9 mouse cellular contexts compared by ENCODE assay signal in the genomic region with DNA sequence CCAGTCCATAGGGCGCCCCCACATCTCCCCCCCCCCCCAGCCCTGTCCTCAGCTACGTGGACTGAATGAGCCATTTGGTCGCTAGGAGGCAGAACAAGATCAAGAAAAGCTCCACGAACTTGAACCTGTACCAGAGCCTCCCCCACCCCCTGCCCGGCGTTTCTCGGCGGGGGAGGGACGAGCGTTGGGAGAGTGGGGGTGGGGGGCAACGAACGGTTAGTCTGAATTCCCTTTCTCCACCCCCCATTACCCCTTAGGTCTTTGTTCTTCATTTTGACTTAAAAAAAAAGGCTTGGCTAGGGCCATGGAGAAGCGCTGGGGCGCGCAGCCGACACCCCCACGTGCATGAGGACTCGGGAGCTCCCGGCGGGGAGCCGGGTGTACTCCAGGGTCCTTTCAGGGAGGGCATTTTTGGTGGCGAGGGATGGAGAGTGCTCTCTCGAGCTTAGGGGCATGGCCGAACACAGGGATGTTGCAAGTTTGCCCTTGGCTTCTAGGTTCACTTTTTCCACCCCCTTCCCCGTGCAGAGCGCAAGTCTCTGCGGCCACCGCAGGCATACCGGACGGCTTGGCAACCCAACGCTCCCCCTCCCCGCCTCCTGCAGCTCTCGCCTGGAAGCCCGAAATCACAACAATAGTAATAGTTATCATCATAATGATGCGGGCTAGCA. TPM values are rescaled to one million over a fixed set of nuclear protein-coding genes. Genes with fewer than 3 reads are reported as not detected.
DNase-seq lines count a peak whose midpoint lies in the region; ATAC-seq and TF ChIP-seq lines count a peak whose summit lies in the region.
"Had no signal": no experiment of that assay in that cellular context is flagged by ENCODE, and none has a peak within 500 bp of the region (broad histone marks: within the 10 kb centered on the region; RNA-seq: fewer than 3 reads in every experiment).

No protein-coding gene starts in this region.

- H3K4me1 ChIP-seq in intestine, embryonic 14.5 days (replicated peaks; ENCODE audit: control insufficient read depth, insufficient read depth, low read length), result peaks cover 9% of the 10 kb centered on the region; the same call in 1 of the 2 replicates
- peaks cover 36% of the 10 kb centered on the region for H3K4me1 ChIP-seq in midbrain, embryonic 15.5 days

- DNase-seq in cerebellum, adult 9-10 months, result peak; percentile 15
- no peak for DNase-seq in cerebellum, adult 11-12 months
- peak; percentile 96 for DNase-seq in brain, embryonic 14.5 days (ENCODE audit: low read depth)
- DNase-seq in forelimb bud, embryonic 11.5 days (ENCODE audit: low read depth, low spot score), result peak; percentile 82
- DNase-seq in intestine, embryonic 14.5 days (ENCODE audit: low spot score), result peak; percentile 90
- peak; percentile 78 for DNase-seq in liver
- peak; percentile 82 to 85 for DNase-seq in spleen, postnatal 36 days (ENCODE audit: low spot score in 2 of 2)

- peak overlapping the region; percentile 95 for H3K27ac ChIP-seq in intestine, embryonic 14.5 days (ENCODE audit: low read depth)
- peak overlapping the region; percentile 97 for H3K27ac ChIP-seq in midbrain, embryonic 15.5 days

- ATAC-seq in intestine, embryonic 14.5 days (replicated peaks; ENCODE audit: low FRiP score, low TSS enrichment, low read depth), result peak; percentile 55
- ATAC-seq in midbrain, embryonic 15.5 days (replicated peaks), result peak; percentile 67

- H3K4me3 ChIP-seq in intestine, embryonic 14.5 days (ENCODE audit: low read depth, low read length), result peak overlapping the region; percentile 68
- peak overlapping the region; percentile 89 for H3K4me3 ChIP-seq in midbrain, embryonic 15.5 days

- peak overlapping the region; percentile 89 for H3K9ac ChIP-seq in intestine, embryonic 14.5 days (ENCODE audit: low read length)
- peak overlapping the region; percentile 93 for H3K9ac ChIP-seq in midbrain, embryonic 15.5 days

- H3K4me2 ChIP-seq in intestine, embryonic 14.5 days (ENCODE audit: low read length), result peak overlapping the region; percentile 100
- H3K4me2 ChIP-seq in midbrain, embryonic 15.5 days, result peak overlapping the region; percentile 93

- TF ChIP-seq POLR2A in brain, embryonic 14.5 days (IDR thresholded peaks at IDR 0.05; ENCODE audit: borderline replicate concordance, extremely low read depth, insufficient read depth, insufficient read length, poor library complexity, severe bottlenecking), result no peak

- no peaks in the 10 kb centered on the region for H3K27me3 ChIP-seq in intestine, embryonic 14.5 days (replicated peaks; ENCODE audit: control insufficient read depth, insufficient read depth, low read length)
- no peaks in the 10 kb centered on the region for H3K27me3 ChIP-seq in midbrain, embryonic 15.5 days (replicated peaks)

- WGBS in intestine, embryonic 14.5 days, result under 1% methylated on average over 34 of the region's 35 CpGs
- WGBS in midbrain, embryonic 15.5 days, result under 1% methylated on average over 35 of the region's 35 CpGs

- no peaks in the 10 kb centered on the region for H3K9me3 ChIP-seq in intestine, embryonic 14.5 days (ENCODE audit: control insufficient read depth, low read length)
- no peaks in the 10 kb centered on the region for H3K9me3 ChIP-seq in midbrain, embryonic 15.5 days

- peak; percentile 59; the same call in 1 of the 2 replicates for TF ChIP-seq CTCF in brain, embryonic 14.5 days (IDR thresholded peaks at IDR 0.05; ENCODE audit: borderline replicate concordance, extremely low read depth, insufficient read depth, insufficient read length)

- peaks cover 10% of the 10 kb centered on the region for H3K36me3 ChIP-seq in intestine, embryonic 14.5 days (ENCODE audit: control insufficient read depth, insufficient read depth, low read length)
- no peaks in the 10 kb centered on the region for H3K36me3 ChIP-seq in midbrain, embryonic 15.5 days (replicated peaks)

RNA-seq across cellular contexts. Expression of a gene that starts 3.3 kb away (rescaled TPM):
- 70.1 and 88.6 TPM in 2 replicates for polyA plus RNA-seq in brain, embryonic 14.5 days (2012; rRNA removed)
- 29.1 and 29.6 TPM in 2 replicates for polyA plus RNA-seq in intestine, embryonic 14.5 days (2014; fragmentation: Nextera tagmentation; extraction: Ambion mirVana)
- 101 and 105 TPM in 2 replicates for polyA plus RNA-seq in midbrain, embryonic 15.5 days (2015; fragmentation: Nextera tagmentation; extraction: Ambion mirVana)

RNA-seq across cellular contexts. Expression of a gene that starts 6.3 kb away (rescaled TPM):
- 0.15 and 0.16 TPM in 2 replicates for polyA plus RNA-seq in brain, embryonic 14.5 days (2012; rRNA removed)
- polyA plus RNA-seq in intestine, embryonic 14.5 days (2014; fragmentation: Nextera tagmentation; extraction: Ambion mirVana), result not detected in 2 replicates
- polyA plus RNA-seq in midbrain, embryonic 15.5 days (2015; fragmentation: Nextera tagmentation; extraction: Ambion mirVana), result 0.23 TPM in 1 of 2 replicates, not detected in the other
- polyA plus RNA-seq: large intestine, adult 2 months had no signal
